Mouse (Mus musculus) brain, embryonic 14.5 days (tissue): ENCODE data around the gene Cwf19l1. TPM values are rescaled to one million over a fixed set of nuclear protein-coding genes. Genes with fewer than 3 reads are reported as not detected.

Source experiments
- DNase-seq: peaks from one replicate; pipeline ENCODE4 v3.0.0-alpha.2; 2011; ENCODE audit warnings: low read depth
- CTCF ChIP-seq: fragments of 200-500 bp; IDR thresholded peaks from 2 replicates; pipeline ENCODE4 v1.5.1; 2012; ENCODE audit warnings: inconsistent platforms, mild to moderate bottlenecking, moderate library complexity, borderline replicate concordance; ENCODE audit not compliant: insufficient read depth, insufficient read length; ENCODE audit errors: extremely low read depth
- POLR2A ChIP-seq: fragments of 200-500 bp; IDR thresholded peaks from 2 replicates; pipeline ENCODE4 v1.6.1; 2012; ENCODE audit warnings: mild to moderate bottlenecking, inconsistent platforms, borderline replicate concordance; ENCODE audit not compliant: poor library complexity, insufficient read depth, insufficient read length, severe bottlenecking; ENCODE audit errors: extremely low read depth
- polyA plus RNA-seq: library from polyadenylated mRNA; depleted of rRNA; stranded (reverse); fragments of >200 nt; gene quantifications from 2 replicates; pipeline ENCODE4 v1.2.3, GENCODE M21; 2012; rRNA removed

The Cwf19l1 gene
- polyA plus RNA-seq, 1 experiment, result 31.7 TPM

- DNase-seq, result no peak
- no peak for TF ChIP-seq POLR2A
- TF ChIP-seq CTCF, result no peak
Measured at GRCm38 (mm10) chr19:44074986-44075385, 60.7 kb downstream of the Cwf19l1 start.

- TF ChIP-seq CTCF (no peak), POLR2A (no peak)
- peak; percentile 12 for DNase-seq
Measured at GRCm38 (mm10) chr19:44071166-44071565, 64.5 kb downstream of the Cwf19l1 start.

DNA sequence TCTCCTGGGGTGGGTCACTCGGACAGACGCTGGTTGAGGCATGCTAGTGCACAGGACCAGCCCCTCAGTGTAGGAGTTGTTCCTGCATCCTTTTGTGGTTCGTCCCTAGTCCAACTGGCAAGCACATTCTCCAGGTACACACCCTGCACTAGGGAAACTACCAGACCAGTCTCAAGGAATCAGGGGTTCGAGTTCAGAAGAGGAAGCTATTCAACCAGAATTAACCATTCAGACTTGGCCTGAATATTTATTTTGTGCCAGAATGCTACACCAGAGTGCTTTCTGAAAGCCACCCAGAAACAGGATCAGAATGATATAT lies 65.8 kb downstream of the Cwf19l1 start:
- no peak for TF ChIP-seq POLR2A
- no peak for TF ChIP-seq CTCF
- no peak for DNase-seq

GRCm38 (mm10) chr19:44069121-44069913 lies 66.4 kb downstream of the Cwf19l1 start, which contains the start of gene Erlin1:
Gene Erlin1, minus strand, starts transcription at chr19:44069785.
- peak; percentile 94 for DNase-seq
- TF ChIP-seq CTCF, result no peak
- TF ChIP-seq POLR2A, result peak; percentile 57

- no peak for DNase-seq
- TF ChIP-seq CTCF, result no peak
- TF ChIP-seq POLR2A, result no peak
Measured at GRCm38 (mm10) chr19:44068232-44068631, 67.4 kb downstream of the Cwf19l1 start.

DNA sequence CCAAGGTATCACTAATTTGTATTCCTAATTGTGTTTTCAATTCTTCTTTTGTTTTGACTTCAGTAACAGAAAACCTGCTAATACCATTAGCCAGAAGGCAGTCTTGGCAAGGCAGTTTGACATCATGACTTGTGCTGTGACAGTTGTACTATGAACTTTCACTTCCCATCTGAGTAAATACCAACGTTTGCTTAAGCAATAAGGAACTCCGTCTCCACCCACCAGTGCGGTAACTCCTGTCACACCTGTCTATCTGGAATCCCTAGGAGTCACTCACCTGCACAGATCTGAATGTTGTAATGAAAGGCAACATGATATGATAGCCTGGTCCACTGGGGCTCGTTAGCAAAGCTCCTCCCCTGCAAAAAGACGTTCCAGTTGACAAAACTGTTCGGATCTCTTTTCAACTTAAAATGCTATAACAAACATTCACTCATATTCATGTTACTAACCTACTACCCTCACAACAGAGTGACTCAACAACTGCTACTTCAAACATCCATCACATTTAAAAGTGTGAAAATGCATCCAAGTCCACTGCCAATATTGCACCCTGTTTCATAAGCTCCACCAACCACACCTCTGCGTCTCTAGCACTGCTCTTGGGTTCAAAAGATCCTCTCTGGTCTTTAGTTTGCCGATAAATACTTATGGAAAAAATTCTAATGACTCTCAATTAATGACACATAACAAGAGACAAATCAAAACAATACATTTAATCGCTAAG lies 68.2 kb downstream of the Cwf19l1 start:
- TF ChIP-seq CTCF (no peak), POLR2A (no peak)
- no peak for DNase-seq

DNA sequence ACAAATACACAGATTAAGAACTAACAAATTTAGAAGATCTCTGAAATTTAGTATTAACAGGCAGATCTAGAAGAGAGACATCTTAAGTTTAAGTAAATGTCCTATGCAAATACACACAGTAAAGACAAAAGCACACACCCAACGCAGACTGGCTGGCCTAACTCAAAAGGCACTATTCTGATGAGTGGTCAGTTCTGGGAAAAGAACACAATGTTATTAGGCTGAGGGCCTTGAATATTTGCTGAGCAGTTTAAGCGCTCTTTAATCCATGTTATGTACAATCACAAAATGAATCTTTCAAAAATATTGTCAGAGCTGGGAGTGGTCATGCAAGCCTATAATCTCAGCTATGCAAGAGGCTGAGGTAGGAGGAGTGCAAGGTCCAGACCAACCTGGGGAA lies 70.9 kb downstream of the Cwf19l1 start:
- no peak for DNase-seq
- TF ChIP-seq CTCF, result no peak
- TF ChIP-seq POLR2A, result no peak

GRCm38 (mm10) chr19:44063773-44064172 lies 71.9 kb downstream of the Cwf19l1 start:
- DNase-seq, result no peak
- no peak for TF ChIP-seq POLR2A
- no peak for TF ChIP-seq CTCF

GRCm38 (mm10) chr19:44060226-44060625 lies 75.5 kb downstream of the Cwf19l1 start:
- DNase-seq, result no peak
- TF ChIP-seq CTCF, result no peak
- no peak for TF ChIP-seq POLR2A

Other genes starting within 250 kb of the Cwf19l1 start
- gene Dnmbp, start 195.7 kb downstream of the Cwf19l1 start, polyA plus RNA-seq, result 16.1 and 16.9 TPM in 2 replicates
- 0.15 and 0.23 TPM in 2 replicates for gene Cpn1, start 149.3 kb downstream of the Cwf19l1 start, polyA plus RNA-seq
- gene Cyp2c23, start 106.7 kb downstream of the Cwf19l1 start, polyA plus RNA-seq, result 0.04 and 0.05 TPM in 2 replicates
- 18.3 and 19.6 TPM in 2 replicates for gene Erlin1, start 66.1 kb downstream of the Cwf19l1 start, polyA plus RNA-seq
- gene Chuk, start 28.4 kb downstream of the Cwf19l1 start, polyA plus RNA-seq, result 107 and 111 TPM in 2 replicates
- gene Bloc1s2, start 10.6 kb upstream of the Cwf19l1 start, polyA plus RNA-seq, result 91.2 and 104 TPM in 2 replicates
- 0.19 and 0.26 TPM in 2 replicates for gene Pkd2l1, start 56.6 kb upstream of the Cwf19l1 start, polyA plus RNA-seq
- gene Scd3, start 67.4 kb upstream of the Cwf19l1 start, polyA plus RNA-seq, result 3.1 and 3.5 TPM in 2 replicates
- 346 and 452 TPM in 2 replicates for gene Scd2, start 157.8 kb upstream of the Cwf19l1 start, polyA plus RNA-seq
- gene Scd4, start 197.2 kb upstream of the Cwf19l1 start, polyA plus RNA-seq, result 0.19 and 0.30 TPM in 2 replicates